Mouse (Mus musculus): ENCODE measurements around the gene Tomm40. TPM values are rescaled to one million over a fixed set of nuclear protein-coding genes. Genes with fewer than 3 reads are reported as not detected.

The Tomm40 gene
- polyA plus RNA-seq, 1 experiment = 218 TPM

DNA sequence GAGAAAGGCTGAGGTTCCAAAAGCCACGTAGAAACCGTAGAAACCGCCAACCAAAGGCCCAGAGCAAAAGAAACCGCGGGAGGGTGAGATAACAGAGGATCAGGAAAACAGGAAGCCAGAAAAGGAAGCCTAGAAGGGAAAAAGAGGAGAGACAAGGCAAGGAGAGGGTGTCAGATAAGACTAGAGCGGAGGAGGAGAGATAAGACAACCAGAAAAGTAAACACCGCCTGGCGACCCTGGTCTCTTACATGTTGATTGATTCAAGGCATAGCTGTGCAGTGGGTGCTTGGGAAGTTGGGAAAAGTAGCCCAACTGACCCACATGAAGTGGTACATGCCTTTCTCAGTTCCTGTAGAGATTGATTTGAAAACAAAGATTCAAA is 20.0 kb downstream of the Tomm40 start:
- H3K79me3 ChIP-seq (ENCODE audit: low read depth) = no peaks in the 10 kb centered on the region
- no peaks in the 10 kb centered on the region for H3K27me3 ChIP-seq (ENCODE audit: control insufficient read depth, insufficient read depth, insufficient read length)
- TF ChIP-seq CEBPB (IDR thresholded peaks at IDR 0.05; ENCODE audit: low read depth) = no peak
- TF ChIP-seq FOSL1 (IDR thresholded peaks at IDR 0.05; ENCODE audit: insufficient read depth, low read length, poor library complexity, severe bottlenecking) = no peak
- TF ChIP-seq MAX (IDR thresholded peaks at IDR 0.05) = no peak
- TF ChIP-seq CTCF (IDR thresholded peaks at IDR 0.05; ENCODE audit: control insufficient read depth, insufficient read depth, insufficient read length) = no peak
- TF ChIP-seq MYOG (IDR thresholded peaks at IDR 0.05; ENCODE audit: control insufficient read depth, extremely low read depth, insufficient read length) = no peak
- no peak for TF ChIP-seq MYOD1 (IDR thresholded peaks at IDR 0.05; ENCODE audit: control insufficient read depth, insufficient read length, low read depth)
- TF ChIP-seq USF1 (IDR thresholded peaks at IDR 0.05; ENCODE audit: low read depth) = no peak
- no peak overlapping the region for H3ac ChIP-seq (ENCODE audit: control insufficient read depth, insufficient read length, low read depth)
- no peaks in the 10 kb centered on the region for H3K79me2 ChIP-seq (ENCODE audit: control insufficient read depth, insufficient read depth)
- no peak overlapping the region for H3K4me3 ChIP-seq (ENCODE audit: insufficient read depth, poor library complexity, severe bottlenecking)
- H3K36me3 ChIP-seq (ENCODE audit: control insufficient read depth, insufficient read depth) = no peaks in the 10 kb centered on the region

DNA sequence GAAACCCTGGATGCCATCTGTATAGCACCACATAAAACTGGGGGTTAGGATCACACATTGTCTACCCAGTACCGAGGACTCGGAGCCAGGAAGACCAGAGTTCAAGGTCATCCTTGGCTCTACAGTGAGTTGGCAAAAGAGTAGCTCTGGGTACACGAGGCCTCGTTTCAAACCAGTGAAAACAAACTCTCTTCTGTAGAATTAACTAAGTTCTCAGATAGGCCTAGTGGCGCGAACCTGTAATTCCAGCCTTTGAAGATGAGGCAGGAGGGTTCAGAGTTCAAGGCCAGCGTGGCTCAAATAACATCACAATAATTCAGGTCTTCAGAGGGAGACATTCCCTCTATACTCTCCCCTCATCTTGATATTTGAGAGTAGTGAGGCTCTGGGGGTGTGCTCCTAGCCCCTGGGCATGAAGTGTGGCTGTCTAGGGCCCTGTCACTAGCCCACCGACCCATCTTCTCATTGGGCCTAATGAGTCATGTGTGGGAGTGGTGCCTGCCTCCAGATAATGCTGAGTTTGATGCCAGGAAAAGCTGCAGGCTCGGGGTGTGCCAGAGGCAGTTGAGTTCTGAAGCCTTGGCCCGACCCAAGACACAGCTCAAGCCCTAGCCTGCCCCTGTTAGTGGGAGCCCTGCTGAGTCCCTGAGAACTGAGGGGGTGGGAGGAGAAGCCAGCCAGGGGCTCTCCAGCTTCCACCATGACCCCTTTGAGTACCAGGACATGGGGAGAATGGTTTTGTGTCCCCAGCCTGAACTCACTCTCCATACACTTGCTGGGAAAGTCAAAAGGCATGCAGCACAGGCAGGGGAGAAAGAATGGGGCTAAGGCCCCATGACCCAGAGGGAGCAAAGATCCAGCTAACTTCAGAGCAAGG is 20.7 kb downstream of the Tomm40 start:
- no peaks in the 10 kb centered on the region for H3K79me3 ChIP-seq (ENCODE audit: low read depth)
- H3K79me2 ChIP-seq (ENCODE audit: control insufficient read depth, insufficient read depth) = no peaks in the 10 kb centered on the region
- TF ChIP-seq MAX (IDR thresholded peaks at IDR 0.05) = no peak
- TF ChIP-seq CEBPB (IDR thresholded peaks at IDR 0.05; ENCODE audit: low read depth) = no peak
- no peak for TF ChIP-seq CTCF (IDR thresholded peaks at IDR 0.05; ENCODE audit: control insufficient read depth, insufficient read depth, insufficient read length)
- H3K36me3 ChIP-seq (ENCODE audit: control insufficient read depth, insufficient read depth) = no peaks in the 10 kb centered on the region
- H3K27me3 ChIP-seq (ENCODE audit: control insufficient read depth, insufficient read depth, insufficient read length) = no peaks in the 10 kb centered on the region
- H3ac ChIP-seq (ENCODE audit: control insufficient read depth, insufficient read length, low read depth) = no peak overlapping the region
- no peak overlapping the region for H3K4me3 ChIP-seq (ENCODE audit: insufficient read depth, poor library complexity, severe bottlenecking)

DNA sequence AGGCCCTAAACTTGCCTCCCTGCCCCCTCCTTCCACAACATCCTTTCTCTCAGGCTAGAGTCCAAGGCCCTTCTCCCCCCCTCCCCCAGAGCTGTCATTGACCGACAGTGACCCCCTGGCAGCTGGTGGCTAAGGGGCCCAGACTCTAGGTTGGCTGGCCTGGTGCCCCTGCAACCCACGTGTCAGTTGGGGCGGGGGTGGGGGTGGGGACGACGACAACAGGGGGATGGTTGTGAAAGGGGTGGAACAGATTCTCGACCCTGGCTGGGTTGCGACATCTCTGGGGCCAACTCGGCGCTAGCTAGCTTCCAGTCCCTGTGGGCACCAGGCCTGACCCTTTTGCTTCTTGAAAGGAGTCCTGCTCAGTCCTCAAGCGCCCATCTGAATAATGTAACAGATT is 21.8 kb downstream of the Tomm40 start:
- Histone ChIP-seq H3K27me3 (ENCODE audit: control insufficient read depth, insufficient read depth, insufficient read length) (peaks cover 4% of the 10 kb centered on the region), H3K36me3 (ENCODE audit: control insufficient read depth, insufficient read depth) (no peaks in the 10 kb centered on the region), H3K4me3 (ENCODE audit: insufficient read depth, poor library complexity, severe bottlenecking) (no peak overlapping the region), H3ac (ENCODE audit: control insufficient read depth, insufficient read length, low read depth) (no peak overlapping the region), H3K79me2 (ENCODE audit: control insufficient read depth, insufficient read depth) (no peaks in the 10 kb centered on the region), H3K79me3 (ENCODE audit: low read depth) (no peaks in the 10 kb centered on the region)
- TF ChIP-seq MYOG (IDR thresholded peaks at IDR 0.05; ENCODE audit: control insufficient read depth, extremely low read depth, insufficient read length) (no peak), USF1 (IDR thresholded peaks at IDR 0.05; ENCODE audit: low read depth) (no peak), CTCF (IDR thresholded peaks at IDR 0.05; ENCODE audit: control insufficient read depth, insufficient read depth, insufficient read length) (no peak), MYOD1 (IDR thresholded peaks at IDR 0.05; ENCODE audit: control insufficient read depth, insufficient read length, low read depth) (no peak), FOSL1 (IDR thresholded peaks at IDR 0.05; ENCODE audit: insufficient read depth, low read length, poor library complexity, severe bottlenecking) (no peak), MAX (IDR thresholded peaks at IDR 0.05) (no peak), CEBPB (IDR thresholded peaks at IDR 0.05; ENCODE audit: low read depth) (no peak)

DNA sequence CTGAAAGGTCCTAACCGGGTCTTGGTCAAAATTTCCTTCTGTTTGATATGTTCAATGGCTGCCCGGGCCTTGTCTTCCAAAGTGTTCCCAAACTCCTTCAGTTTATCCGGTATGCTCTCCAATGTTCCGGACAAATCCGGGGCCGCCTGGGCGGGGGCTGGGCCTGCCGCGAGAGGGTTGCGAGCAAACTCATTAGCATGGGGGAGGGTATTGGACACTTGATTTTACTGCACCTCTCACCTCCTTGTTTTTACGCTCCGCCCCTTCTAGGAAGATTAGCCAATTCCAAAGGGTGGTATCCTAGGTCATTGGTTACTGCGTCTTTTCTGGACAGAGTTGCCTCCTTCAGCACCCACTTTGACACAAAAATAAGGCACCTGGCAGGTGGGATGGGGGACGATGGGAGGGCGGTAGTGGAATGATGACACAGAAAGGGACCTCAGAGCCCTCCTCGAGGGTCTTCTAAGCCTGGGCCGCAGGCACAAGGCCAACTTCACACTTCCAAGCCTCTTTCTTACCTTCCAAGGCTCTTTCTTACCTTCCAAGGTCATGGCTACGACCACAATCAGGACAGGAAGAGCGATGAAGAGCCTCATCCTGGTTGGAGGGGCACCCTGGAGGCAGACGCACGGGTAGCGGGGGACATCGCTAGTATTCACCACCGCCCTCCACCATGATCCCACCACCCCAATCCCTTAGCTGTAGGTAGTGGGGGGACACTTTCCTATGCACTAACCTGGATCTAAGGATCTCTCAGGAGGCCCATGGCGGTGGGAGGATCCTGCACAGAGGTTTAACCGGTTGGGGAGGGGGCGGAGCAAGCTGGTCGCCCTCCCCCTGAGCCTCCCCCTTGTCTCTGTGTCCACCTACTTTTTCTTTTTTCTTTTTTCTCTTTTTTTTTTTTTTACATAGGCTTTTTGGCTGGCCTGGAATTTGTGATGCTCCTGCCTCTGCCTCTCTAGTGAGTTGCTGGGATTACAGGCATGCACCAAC is 23.1 kb downstream of the Tomm40 start, which contains the start of gene Apoc1:
TSS of gene Apoc1 (minus strand) at position 788 of the 993 bp plus-strand sequence.
- TF ChIP-seq MAX (IDR thresholded peaks at IDR 0.05) (no peak), CEBPB (IDR thresholded peaks at IDR 0.05; ENCODE audit: low read depth) (no peak), FOSL1 (IDR thresholded peaks at IDR 0.05; ENCODE audit: insufficient read depth, low read length, poor library complexity, severe bottlenecking) (no peak), MYOG (IDR thresholded peaks at IDR 0.05; ENCODE audit: control insufficient read depth, extremely low read depth, insufficient read length) (no peak), CTCF (IDR thresholded peaks at IDR 0.05; ENCODE audit: control insufficient read depth, insufficient read depth, insufficient read length) (no peak), MYOD1 (IDR thresholded peaks at IDR 0.05; ENCODE audit: control insufficient read depth, insufficient read length, low read depth) (no peak), USF1 (IDR thresholded peaks at IDR 0.05; ENCODE audit: low read depth) (no peak)
- Histone ChIP-seq H3K79me3 (ENCODE audit: low read depth) (no peaks in the 10 kb centered on the region), H3K27me3 (ENCODE audit: control insufficient read depth, insufficient read depth, insufficient read length) (peaks cover 4% of the 10 kb centered on the region), H3ac (ENCODE audit: control insufficient read depth, insufficient read length, low read depth) (no peak within 1 kb of the TSS), H3K4me3 (ENCODE audit: insufficient read depth, poor library complexity, severe bottlenecking) (no peak within 1 kb of the TSS), H3K79me2 (ENCODE audit: control insufficient read depth, insufficient read depth) (no peaks in the 10 kb centered on the region), H3K36me3 (ENCODE audit: control insufficient read depth, insufficient read depth) (no peaks in the 10 kb centered on the region)

DNA sequence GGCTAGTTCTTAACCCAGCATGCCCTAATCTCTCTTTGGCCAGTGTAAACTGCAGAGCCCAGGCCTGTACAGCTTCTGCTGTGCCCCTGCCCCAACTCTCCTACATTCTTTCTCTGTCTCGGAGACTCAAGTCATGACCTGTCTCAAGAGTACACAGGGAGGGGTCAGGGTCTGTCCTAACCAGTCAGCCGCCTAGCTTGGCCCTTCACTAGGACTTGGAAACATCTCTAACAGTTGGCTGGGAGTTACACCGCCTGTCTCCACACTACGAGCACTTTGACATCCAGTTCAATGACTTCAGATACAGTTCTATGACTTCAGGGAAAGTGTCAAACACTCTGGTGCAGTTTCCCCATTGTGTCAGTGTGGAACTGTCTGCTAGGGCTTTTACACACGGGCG is 23.8 kb downstream of the Tomm40 start:
- H3K27me3 ChIP-seq (ENCODE audit: control insufficient read depth, insufficient read depth, insufficient read length) = peaks cover 4% of the 10 kb centered on the region
- H3ac ChIP-seq (ENCODE audit: control insufficient read depth, insufficient read length, low read depth) = no peak overlapping the region
- H3K79me2 ChIP-seq (ENCODE audit: control insufficient read depth, insufficient read depth) = no peaks in the 10 kb centered on the region
- H3K4me3 ChIP-seq (ENCODE audit: insufficient read depth, poor library complexity, severe bottlenecking) = no peak overlapping the region
- TF ChIP-seq CTCF (IDR thresholded peaks at IDR 0.05; ENCODE audit: control insufficient read depth, insufficient read depth, insufficient read length) (no peak), CEBPB (IDR thresholded peaks at IDR 0.05; ENCODE audit: low read depth) (no peak), USF1 (IDR thresholded peaks at IDR 0.05; ENCODE audit: low read depth) (no peak), FOSL1 (IDR thresholded peaks at IDR 0.05; ENCODE audit: insufficient read depth, low read length, poor library complexity, severe bottlenecking) (no peak), MAX (IDR thresholded peaks at IDR 0.05) (no peak), MYOG (IDR thresholded peaks at IDR 0.05; ENCODE audit: control insufficient read depth, extremely low read depth, insufficient read length) (no peak), MYOD1 (IDR thresholded peaks at IDR 0.05; ENCODE audit: control insufficient read depth, insufficient read length, low read depth) (no peak)
- H3K79me3 ChIP-seq (ENCODE audit: low read depth) = no peaks in the 10 kb centered on the region
- no peaks in the 10 kb centered on the region for H3K36me3 ChIP-seq (ENCODE audit: control insufficient read depth, insufficient read depth)

Data from C2C12 (cell line).